Mouse (Mus musculus): ENCODE measurements around the gene Rbm38.

Rbm38 gene

GRCm38 (mm10) chr2:173014741-173015287 lies 5.5 kb upstream of the Rbm38 start:
- DNase-seq (ENCODE audit: low read depth, low spot score) = no peak

GRCm38 (mm10) chr2:173017940-173018339 lies 2.4 kb upstream of the Rbm38 start:
- DNase-seq (ENCODE audit: low read depth, low spot score) = no peak

DNA sequence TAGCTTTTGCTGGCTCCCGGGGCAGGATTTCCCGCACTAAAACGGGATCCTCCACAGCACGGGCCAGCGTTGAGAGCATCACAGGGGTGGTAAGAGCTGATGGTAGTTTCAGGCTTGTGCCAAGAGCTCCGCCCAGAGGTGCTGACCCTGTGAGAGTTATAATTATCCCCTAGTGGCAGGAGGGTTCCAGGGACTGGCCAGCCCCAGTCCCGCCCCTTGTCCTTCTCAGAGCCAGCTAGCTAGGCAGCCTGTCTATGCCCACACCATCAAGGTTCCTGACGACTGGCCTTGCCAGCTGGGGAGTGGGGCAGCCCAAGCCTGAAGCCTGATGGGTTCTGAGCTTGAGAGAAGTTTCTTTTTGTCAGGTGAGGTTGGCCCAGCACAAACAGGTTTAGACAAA lies 1.7 kb upstream of the Rbm38 start:
- DNase-seq (ENCODE audit: low read depth, low spot score) = no peak

DNA sequence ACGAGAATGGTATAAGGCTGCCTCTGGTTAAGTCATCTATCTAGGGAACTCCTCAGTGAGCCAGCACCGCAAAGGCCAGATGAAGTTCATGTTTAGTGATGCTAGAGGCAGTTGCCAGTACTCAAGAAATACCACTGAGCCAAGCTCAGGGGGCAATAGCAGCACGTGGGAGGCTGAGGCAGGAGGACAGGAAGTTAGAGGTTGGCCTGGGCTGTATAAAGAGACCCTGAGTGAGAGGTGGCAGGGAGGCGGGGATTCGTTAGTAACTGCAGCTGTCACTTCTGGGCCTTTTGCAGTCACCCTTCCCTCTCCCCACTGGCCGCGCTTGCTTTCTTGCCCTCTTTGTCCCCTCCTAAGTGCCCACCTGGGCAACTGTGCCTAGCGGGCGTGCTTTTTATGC lies 976 bp upstream of the Rbm38 start:
- DNase-seq (ENCODE audit: low read depth, low spot score) = no peak

DNA sequence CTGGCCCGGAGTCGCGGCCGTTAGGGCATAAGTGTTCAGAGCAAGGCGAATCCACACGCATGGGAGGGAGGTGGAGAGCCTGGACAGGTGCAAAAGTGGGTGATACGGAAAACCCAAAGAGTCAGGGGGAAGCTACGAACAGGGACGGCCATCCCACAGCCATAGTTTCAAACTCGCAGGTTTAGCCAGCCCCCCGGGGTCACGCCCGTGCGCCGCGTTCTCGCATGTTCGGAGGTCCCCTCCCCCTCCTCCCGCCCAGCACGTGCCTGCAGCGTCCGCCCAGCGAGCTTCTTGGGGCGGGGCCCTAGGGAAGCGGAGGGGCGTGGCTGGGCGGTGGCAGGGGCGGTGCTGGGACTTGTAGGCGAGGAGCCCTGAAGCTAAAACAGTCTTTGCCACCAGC lies 508 bp upstream of the Rbm38 start:
- DNase-seq (ENCODE audit: low read depth, low spot score) = peak; percentile 88

DNA sequence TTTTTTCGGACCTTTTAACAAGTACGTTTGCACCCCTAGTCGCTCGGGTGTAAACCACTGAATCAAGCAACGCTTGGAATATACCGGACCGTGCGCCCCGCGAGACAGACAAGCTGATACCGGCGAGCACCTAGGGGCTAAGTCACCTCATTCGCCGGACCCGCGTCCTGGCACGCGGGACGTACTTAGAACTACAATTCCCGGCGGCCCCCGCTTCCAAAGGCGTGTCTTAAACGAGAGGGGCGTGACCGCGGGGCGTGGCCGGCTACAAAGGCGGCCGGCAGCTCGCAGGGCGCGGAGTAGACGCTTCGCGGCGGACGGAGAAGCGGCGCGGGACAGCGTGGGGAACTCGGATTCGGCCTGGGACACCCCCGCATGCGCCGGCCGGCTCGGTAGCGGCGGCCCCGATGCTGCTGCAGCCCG lies 1.3 kb downstream of the Rbm38 start:
- peak; percentile 94 for DNase-seq (ENCODE audit: low read depth, low spot score)

DNA sequence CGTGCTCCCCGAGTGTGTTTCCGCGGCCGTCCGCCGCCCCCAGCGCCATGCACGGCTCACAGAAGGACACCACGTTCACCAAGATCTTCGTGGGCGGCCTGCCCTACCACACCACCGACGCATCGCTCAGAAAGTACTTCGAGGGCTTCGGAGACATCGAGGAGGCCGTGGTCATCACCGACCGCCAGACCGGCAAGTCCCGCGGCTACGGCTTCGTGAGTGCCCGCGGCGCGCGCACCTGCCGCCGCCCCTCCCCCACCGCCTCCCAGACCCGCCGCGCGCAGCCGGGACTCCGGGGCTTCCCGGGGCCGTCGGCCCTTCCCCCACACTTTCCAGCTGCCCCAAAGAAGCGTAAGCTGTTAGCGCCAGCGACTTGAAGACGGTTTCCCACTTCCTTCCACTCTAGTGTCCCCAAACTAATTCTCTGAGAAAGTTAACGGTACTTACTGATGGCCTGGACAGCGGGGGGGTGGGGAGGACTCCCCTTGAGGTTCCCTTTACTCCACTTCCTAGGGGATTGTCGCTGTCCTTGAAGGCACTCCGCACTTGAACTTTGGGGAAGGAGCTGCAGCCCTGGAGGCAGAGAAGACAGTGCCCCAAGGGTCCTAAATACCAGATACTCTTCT lies 1.9 kb downstream of the Rbm38 start:
- no peak for DNase-seq (ENCODE audit: low read depth, low spot score)

- DNase-seq (ENCODE audit: low read depth, low spot score) = no peak
Observed at GRCm38 (mm10) chr2:173022813-173023212, 2.5 kb downstream of the Rbm38 start.

GRCm38 (mm10) chr2:173023371-173023851 lies 3.1 kb downstream of the Rbm38 start:
- DNase-seq (ENCODE audit: low read depth, low spot score) = no peak

GRCm38 (mm10) chr2:173023966-173024365 lies 3.7 kb downstream of the Rbm38 start:
- no peak for DNase-seq (ENCODE audit: low read depth, low spot score)

GRCm38 (mm10) chr2:173024392-173024791 lies 4.1 kb downstream of the Rbm38 start:
- DNase-seq (ENCODE audit: low read depth, low spot score) = no peak

- peak; percentile 63 for DNase-seq (ENCODE audit: low read depth, low spot score)
Observed at GRCm38 (mm10) chr2:173024938-173025337, 4.6 kb downstream of the Rbm38 start.

DNA sequence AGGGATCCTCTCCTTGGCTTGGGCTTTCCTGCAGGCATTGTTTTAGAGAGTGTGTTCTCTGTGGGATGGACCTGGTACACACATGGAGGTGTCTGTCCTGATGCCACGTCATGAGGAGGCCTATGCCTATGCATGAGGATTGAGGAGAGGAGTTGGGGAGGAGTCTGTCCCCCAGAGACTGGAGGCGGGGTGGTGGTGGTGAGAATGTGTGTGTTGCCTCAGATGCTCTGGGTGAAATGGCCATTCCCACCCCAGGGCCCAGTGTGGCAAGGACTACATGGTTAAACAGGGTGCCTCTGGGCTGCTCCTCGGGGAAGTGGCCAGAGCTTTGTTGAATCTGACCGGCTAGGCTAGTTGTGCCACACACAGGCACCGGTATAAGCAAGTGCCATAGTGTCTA lies 6.0 kb downstream of the Rbm38 start:
- no peak for DNase-seq (ENCODE audit: low read depth, low spot score)

- DNase-seq (ENCODE audit: low read depth, low spot score) = no peak
Observed at GRCm38 (mm10) chr2:173026688-173027131, 6.4 kb downstream of the Rbm38 start.

GRCm38 (mm10) chr2:173027169-173027823 lies 7.0 kb downstream of the Rbm38 start:
- no peak for DNase-seq (ENCODE audit: low read depth, low spot score)

- DNase-seq (ENCODE audit: low read depth, low spot score) = no peak
Observed at GRCm38 (mm10) chr2:173027824-173028495, 7.7 kb downstream of the Rbm38 start.

DNA sequence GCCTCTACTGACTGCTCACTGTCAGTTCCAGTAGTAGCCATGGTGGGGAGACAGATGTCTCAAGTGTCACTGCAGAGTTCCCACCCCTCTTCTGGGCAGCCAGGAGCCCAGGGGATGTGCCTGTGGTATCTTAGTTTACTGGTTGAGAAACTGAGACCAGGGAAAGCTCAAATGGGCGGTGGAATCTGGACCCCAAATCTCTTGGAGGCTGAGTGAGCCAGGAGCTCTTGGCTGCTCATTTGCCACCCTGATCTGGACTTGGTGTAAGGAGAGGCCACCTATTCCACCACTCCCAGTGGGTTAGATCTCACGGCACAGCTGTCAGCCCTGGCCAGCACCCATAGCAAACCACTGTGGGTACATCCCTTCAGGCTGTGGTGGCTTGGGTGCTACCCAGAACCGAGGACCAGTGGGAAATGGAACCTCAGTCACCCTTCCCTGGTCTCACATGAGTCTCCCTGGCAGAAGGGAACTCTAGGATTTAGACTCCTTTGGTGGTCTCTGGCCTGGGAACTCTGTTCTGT lies 8.3 kb downstream of the Rbm38 start:
- no peak for DNase-seq (ENCODE audit: low read depth, low spot score)

DNA sequence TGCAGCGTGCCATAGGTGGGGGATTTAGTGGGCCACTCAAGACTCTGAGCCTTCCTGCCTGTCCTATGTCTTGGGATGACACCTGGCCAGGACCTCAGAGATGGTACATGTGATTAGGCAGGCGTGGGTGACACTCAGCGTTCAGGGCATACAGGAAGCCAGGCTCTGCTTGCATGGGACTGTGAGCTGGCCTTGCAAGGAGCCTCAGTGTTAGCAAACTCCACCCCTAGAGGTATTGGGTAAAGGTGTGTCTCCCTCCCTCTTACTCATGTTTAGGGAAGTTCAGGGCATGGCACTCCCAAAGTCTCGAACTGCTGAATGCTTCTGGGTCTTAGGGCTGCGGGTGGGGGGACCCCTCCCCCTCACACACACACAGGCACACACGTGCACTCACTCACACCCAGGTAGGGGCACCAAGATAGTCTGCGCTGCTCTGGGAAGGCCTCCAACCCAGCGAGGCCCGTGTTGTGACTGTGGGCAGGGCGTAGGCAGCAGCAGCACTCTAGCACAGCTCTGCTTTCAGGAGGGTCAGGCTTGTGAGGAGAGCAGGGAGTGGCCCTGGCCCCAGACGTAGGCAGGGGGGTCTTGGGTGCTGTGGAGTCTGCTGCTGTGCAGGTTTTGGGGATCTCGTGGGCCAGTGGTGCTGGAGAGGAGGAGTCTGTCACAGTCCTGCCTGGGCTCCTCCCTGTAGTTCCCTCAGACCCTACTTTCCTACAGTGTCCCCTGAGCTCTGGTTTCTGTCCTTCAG lies 10.5 kb downstream of the Rbm38 start:
- DNase-seq (ENCODE audit: low read depth, low spot score) = no peak

GRCm38 (mm10) chr2:173033531-173033930 lies 13.2 kb downstream of the Rbm38 start:
- no peak for DNase-seq (ENCODE audit: low read depth, low spot score)

DNA sequence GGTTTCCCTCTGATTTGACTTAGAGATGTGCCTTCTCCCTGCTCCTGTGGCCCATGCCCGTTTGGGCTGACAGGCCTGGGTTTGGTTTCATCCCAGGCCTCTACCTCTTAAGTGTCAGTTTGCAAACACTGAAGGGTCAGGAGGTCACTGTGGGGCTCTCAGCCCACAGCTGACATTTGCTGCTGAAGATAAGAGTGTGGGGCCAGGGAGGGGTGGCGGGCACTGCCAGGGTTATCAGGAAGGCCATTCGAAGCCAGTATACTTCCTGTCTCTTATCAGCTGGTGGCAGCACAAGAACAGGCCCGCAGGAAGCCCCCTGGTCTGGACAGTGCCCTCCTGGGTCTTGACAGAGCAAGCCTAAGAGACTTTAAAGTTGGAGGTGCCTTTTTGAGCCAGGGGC lies 14.7 kb downstream of the Rbm38 start:
- no peak for DNase-seq (ENCODE audit: low read depth, low spot score)

DNA sequence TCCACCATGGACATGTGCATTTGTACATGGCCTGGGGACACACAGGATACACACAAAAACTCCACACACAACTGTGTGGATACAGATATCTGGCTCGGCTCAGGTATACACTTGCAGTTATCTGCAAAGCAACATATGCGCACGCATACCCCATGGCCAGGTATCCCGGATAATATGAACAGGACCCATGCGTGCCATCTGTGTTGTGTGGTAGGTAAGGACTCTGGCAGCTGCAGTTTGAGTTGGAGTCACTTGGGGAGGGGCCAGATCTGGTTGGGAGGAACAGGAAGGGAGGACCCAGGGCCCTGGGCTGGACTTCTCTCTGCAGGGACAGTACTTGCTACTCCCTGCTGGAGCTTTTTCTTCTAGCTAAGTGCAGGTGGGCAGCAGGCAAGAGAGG lies 15.4 kb downstream of the Rbm38 start:
- DNase-seq (ENCODE audit: low read depth, low spot score) = no peak

DNA sequence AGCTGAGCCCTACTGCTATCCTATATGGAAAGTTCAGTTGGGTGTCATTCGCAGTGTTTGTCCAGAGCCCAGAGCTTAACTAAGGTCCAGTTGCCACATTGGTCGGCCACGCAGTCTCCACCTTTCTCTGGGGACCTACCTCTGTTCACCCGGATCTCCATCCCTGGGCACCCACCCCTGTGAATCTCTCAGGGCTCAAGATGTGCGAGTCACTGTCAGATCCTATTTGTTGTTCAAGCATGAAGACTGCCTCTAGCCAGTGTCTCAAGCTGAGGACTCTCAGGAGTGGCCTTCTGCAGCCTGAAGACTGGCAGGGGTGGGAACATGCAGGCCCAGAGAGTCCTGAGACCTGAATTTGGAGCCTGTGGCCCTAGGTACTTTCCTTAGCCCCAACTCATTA lies 15.8 kb downstream of the Rbm38 start:
- no peak for DNase-seq (ENCODE audit: low read depth, low spot score)
